20 mouse cellular contexts compared by ENCODE assay signal in genomic region chr19:12491636-12492035, GRCm38 (mm10). TPM values are rescaled to one million over a fixed set of nuclear protein-coding genes. Genes with fewer than 3 reads are reported as not detected.
DNase-seq lines count a peak whose midpoint lies in the region; ATAC-seq lines count a peak whose summit lies in the region.
"Had no signal": no experiment of that assay in that cellular context is flagged by ENCODE, and none has a peak within 500 bp of the region (broad histone marks: within the 10 kb centered on the region; RNA-seq: fewer than 3 reads in every experiment).

No protein-coding gene starts in this region.

- no peaks in the 10 kb centered on the region for H3K4me1 ChIP-seq in heart, embryonic 11.5 days (ENCODE audit: control insufficient read depth, insufficient read depth, low read length)
- peaks cover 100% of the 10 kb centered on the region for H3K4me1 ChIP-seq in midbrain, embryonic 10.5 days
- H3K4me1 ChIP-seq in midbrain, embryonic 15.5 days = peaks cover 49% of the 10 kb centered on the region
- peaks cover 93% of the 10 kb centered on the region for H3K4me1 ChIP-seq in hindbrain, embryonic 13.5 days (replicated peaks)
- H3K4me1 ChIP-seq in neural tube, embryonic 13.5 days (replicated peaks) = peaks cover 99% of the 10 kb centered on the region
- H3K4me1 ChIP-seq in limb, embryonic 10.5 days = peaks cover 19% of the 10 kb centered on the region

- no peak overlapping the region for H3K9ac ChIP-seq in heart, embryonic 11.5 days (ENCODE audit: low read depth, low read length)
- H3K9ac ChIP-seq in midbrain, embryonic 15.5 days = no peak overlapping the region
- 0 out of 2 replicates have a peak overlapping the region, but pooled peaks have one; percentile 20 for H3K9ac ChIP-seq in hindbrain, embryonic 13.5 days
- H3K9ac ChIP-seq in neural tube, embryonic 13.5 days = no peak overlapping the region
- H3K9ac ChIP-seq: embryonic facial prominence, embryonic 12.5 days; heart, embryonic 12.5 days; stomach, embryonic 15.5 days had no signal

- H3K27ac ChIP-seq in heart, embryonic 11.5 days (ENCODE audit: low read depth, low read length) = no peak overlapping the region
- H3K27ac ChIP-seq in midbrain, embryonic 10.5 days (replicated peaks) = peak overlapping the region; percentile 93
- H3K27ac ChIP-seq in midbrain, embryonic 15.5 days = no peak overlapping the region; the same call in 1 of the 2 replicates
- H3K27ac ChIP-seq in hindbrain, embryonic 13.5 days = peak overlapping the region; percentile 97
- peak overlapping the region; percentile 80 for H3K27ac ChIP-seq in neural tube, embryonic 13.5 days (replicated peaks)
- no peak overlapping the region for H3K27ac ChIP-seq in limb, embryonic 10.5 days
- H3K27ac ChIP-seq: embryonic facial prominence, embryonic 12.5 days; layer of hippocampus, adult 2 months; stomach, embryonic 15.5 days had no signal

- H3K27me3 ChIP-seq in heart, embryonic 11.5 days (ENCODE audit: control insufficient read depth, insufficient read depth, low read length) = no peaks in the 10 kb centered on the region
- no peaks in the 10 kb centered on the region for H3K27me3 ChIP-seq in midbrain, embryonic 10.5 days (ENCODE audit: low read depth, poor library complexity, severe bottlenecking)
- H3K27me3 ChIP-seq in midbrain, embryonic 15.5 days (replicated peaks) = no peaks in the 10 kb centered on the region
- H3K27me3 ChIP-seq in hindbrain, embryonic 13.5 days = no peaks in the 10 kb centered on the region
- H3K27me3 ChIP-seq in neural tube, embryonic 13.5 days = no peaks in the 10 kb centered on the region
- H3K27me3 ChIP-seq in limb, embryonic 10.5 days (ENCODE audit: low read depth, poor library complexity, severe bottlenecking) = no peaks in the 10 kb centered on the region
- H3K27me3 ChIP-seq: CH12.LX; embryonic facial prominence, embryonic 12.5 days; heart, embryonic 12.5 days; Patski; stomach, embryonic 15.5 days had no signal

- H3K36me3 ChIP-seq in heart, embryonic 11.5 days (ENCODE audit: control insufficient read depth, insufficient read depth, low read length) = no peaks in the 10 kb centered on the region
- H3K36me3 ChIP-seq in midbrain, embryonic 10.5 days = peaks cover 61% of the 10 kb centered on the region
- H3K36me3 ChIP-seq in midbrain, embryonic 15.5 days (replicated peaks) = peaks cover 12% of the 10 kb centered on the region
- peaks cover 23% of the 10 kb centered on the region for H3K36me3 ChIP-seq in hindbrain, embryonic 13.5 days
- H3K36me3 ChIP-seq in neural tube, embryonic 13.5 days = peaks cover 32% of the 10 kb centered on the region
- H3K36me3 ChIP-seq in limb, embryonic 10.5 days = peaks cover 4% of the 10 kb centered on the region; the same call in 1 of the 2 replicates
- H3K36me3 ChIP-seq: G1E had no signal

- ATAC-seq in heart, embryonic 11.5 days (replicated peaks; ENCODE audit: insufficient number of reproducible peaks, low FRiP score, low TSS enrichment) = no peak
- no peak for ATAC-seq in midbrain, embryonic 15.5 days (replicated peaks)
- ATAC-seq in hindbrain, embryonic 13.5 days (ENCODE audit: low FRiP score) = no peak
- ATAC-seq in neural tube, embryonic 13.5 days (ENCODE audit: low read depth) = no peak
- ATAC-seq: forebrain, embryonic 14.5 days; Patski had no signal

- WGBS in heart, embryonic 11.5 days (ENCODE audit: insufficient replicate concordance) = 85% methylated on average over 7 of the region's 7 CpGs
- 85% methylated on average over 7 of the region's 7 CpGs for WGBS in midbrain, embryonic 10.5 days
- WGBS in midbrain, embryonic 15.5 days = 86% methylated on average over 7 of the region's 7 CpGs
- WGBS in hindbrain, embryonic 13.5 days = 83% methylated on average over 7 of the region's 7 CpGs
- WGBS in neural tube, embryonic 13.5 days = 83% methylated on average over 7 of the region's 7 CpGs
- 93% methylated on average over 7 of the region's 7 CpGs for WGBS in limb, embryonic 10.5 days

- no peaks in the 10 kb centered on the region for H3K9me3 ChIP-seq in heart, embryonic 11.5 days (replicated peaks; ENCODE audit: control insufficient read depth, low read length)
- H3K9me3 ChIP-seq in midbrain, embryonic 10.5 days (replicated peaks) = no peaks in the 10 kb centered on the region
- no peaks in the 10 kb centered on the region for H3K9me3 ChIP-seq in midbrain, embryonic 15.5 days
- no peaks in the 10 kb centered on the region for H3K9me3 ChIP-seq in hindbrain, embryonic 13.5 days
- no peaks in the 10 kb centered on the region for H3K9me3 ChIP-seq in neural tube, embryonic 13.5 days
- H3K9me3 ChIP-seq in limb, embryonic 10.5 days (replicated peaks) = no peaks in the 10 kb centered on the region
- H3K9me3 ChIP-seq: embryonic facial prominence, embryonic 12.5 days; G1E; heart, embryonic 12.5 days; stomach, embryonic 15.5 days had no signal

- no peak overlapping the region for H3K4me3 ChIP-seq in heart, embryonic 11.5 days (ENCODE audit: low read depth, low read length)
- peak overlapping the region; percentile 96; the same call in 1 of the 2 replicates for H3K4me3 ChIP-seq in midbrain, embryonic 10.5 days
- no peak overlapping the region for H3K4me3 ChIP-seq in midbrain, embryonic 15.5 days
- no peak overlapping the region for H3K4me3 ChIP-seq in hindbrain, embryonic 13.5 days
- no peak overlapping the region for H3K4me3 ChIP-seq in neural tube, embryonic 13.5 days
- H3K4me3 ChIP-seq in limb, embryonic 10.5 days = no peak overlapping the region
- H3K4me3 ChIP-seq: embryonic facial prominence, embryonic 12.5 days; heart, embryonic 12.5 days; layer of hippocampus, adult 2 months; stomach, embryonic 15.5 days had no signal

- no peak overlapping the region for H3K4me2 ChIP-seq in heart, embryonic 11.5 days
- no peak overlapping the region for H3K4me2 ChIP-seq in midbrain, embryonic 15.5 days
- no peak overlapping the region for H3K4me2 ChIP-seq in hindbrain, embryonic 13.5 days
- H3K4me2 ChIP-seq in neural tube, embryonic 13.5 days = no peak overlapping the region
- H3K4me2 ChIP-seq: embryonic facial prominence, embryonic 12.5 days; heart, embryonic 12.5 days; stomach, embryonic 15.5 days had no signal

- DNase-seq in heart, adult 11 months = peak; percentile 87
- no peak for DNase-seq in midbrain, embryonic 10.5 days (ENCODE audit: low spot score)
- no peak for DNase-seq in limb, embryonic 10.5 days (ENCODE audit: low spot score)
- no peak for DNase-seq in B cell, adult 2 months
- DNase-seq: cerebellum, adult 11-12 months; heart, postnatal 14 days; kidney, adult 2 months; thymus, postnatal 25 days had no signal

RNA-seq across cellular contexts. Expression of gene Dtx4, which starts 9.6 kb away (rescaled TPM):
- 1.3 and 1.8 TPM in 2 replicates for polyA plus RNA-seq in heart, embryonic 11.5 days (2014; fragmentation: Nextera tagmentation; extraction: Ambion mirVana)
- 54.9 and 59.2 TPM in 2 replicates for polyA plus RNA-seq in midbrain, embryonic 10.5 days (2016; fragmentation: Nextera tagmentation; extraction: Ambion mirVana)
- 43.3 and 43.4 TPM in 2 replicates for polyA plus RNA-seq in midbrain, embryonic 15.5 days (2015; fragmentation: Nextera tagmentation; extraction: Ambion mirVana)
- 34.8 and 36.8 TPM in 2 replicates for polyA plus RNA-seq in hindbrain, embryonic 13.5 days (2015; fragmentation: Nextera tagmentation; extraction: Ambion mirVana)
- 34.2 and 35.5 TPM in 2 replicates for polyA plus RNA-seq in neural tube, embryonic 13.5 days (2015; fragmentation: Nextera tagmentation; extraction: Ambion mirVana)
- 1.8 and 2.3 TPM in 2 replicates for polyA plus RNA-seq in limb, embryonic 10.5 days (2016; fragmentation: Nextera tagmentation; extraction: Ambion mirVana)
- polyA plus RNA-seq: G1E had no signal

RNA-seq across cellular contexts. Expression of gene Mpeg1, which starts 31.1 kb away (rescaled TPM):
- polyA plus RNA-seq in heart, embryonic 11.5 days (2014; fragmentation: Nextera tagmentation; extraction: Ambion mirVana) = 0.28 and 0.56 TPM in 2 replicates
- 0.19 and 0.40 TPM in 2 replicates for polyA plus RNA-seq in midbrain, embryonic 10.5 days (2016; fragmentation: Nextera tagmentation; extraction: Ambion mirVana)
- polyA plus RNA-seq in midbrain, embryonic 15.5 days (2015; fragmentation: Nextera tagmentation; extraction: Ambion mirVana) = 0.62 and 0.73 TPM in 2 replicates
- 0.47 and 0.78 TPM in 2 replicates for polyA plus RNA-seq in hindbrain, embryonic 13.5 days (2015; fragmentation: Nextera tagmentation; extraction: Ambion mirVana)
- polyA plus RNA-seq in neural tube, embryonic 13.5 days (2015; fragmentation: Nextera tagmentation; extraction: Ambion mirVana) = 0.54 and 0.89 TPM in 2 replicates
- 0.05 and 0.08 TPM in 2 replicates for polyA plus RNA-seq in limb, embryonic 10.5 days (2016; fragmentation: Nextera tagmentation; extraction: Ambion mirVana)
- polyA plus RNA-seq: G1E had no signal

RNA-seq across cellular contexts. Expression of gene Fam111a, which starts 53.9 kb away (rescaled TPM):
- polyA plus RNA-seq in heart, embryonic 11.5 days (2014; fragmentation: Nextera tagmentation; extraction: Ambion mirVana) = 26.3 and 30.0 TPM in 2 replicates
- polyA plus RNA-seq in midbrain, embryonic 10.5 days (2016; fragmentation: Nextera tagmentation; extraction: Ambion mirVana) = 20.9 and 21.0 TPM in 2 replicates
- polyA plus RNA-seq in midbrain, embryonic 15.5 days (2015; fragmentation: Nextera tagmentation; extraction: Ambion mirVana) = 5.0 and 6.0 TPM in 2 replicates
- 7.8 and 8.0 TPM in 2 replicates for polyA plus RNA-seq in hindbrain, embryonic 13.5 days (2015; fragmentation: Nextera tagmentation; extraction: Ambion mirVana)
- 7.9 and 8.0 TPM in 2 replicates for polyA plus RNA-seq in neural tube, embryonic 13.5 days (2015; fragmentation: Nextera tagmentation; extraction: Ambion mirVana)
- polyA plus RNA-seq in limb, embryonic 10.5 days (2016; fragmentation: Nextera tagmentation; extraction: Ambion mirVana) = 11.5 and 15.4 TPM in 2 replicates

Comparison
In these comparisons a context has a peak if more than half of its experiments do, and no peak if none do; other contexts are left out.
1. H3K27ac ChIP-seq: peak in midbrain, embryonic 10.5 days (single experiment), hindbrain, embryonic 13.5 days (single experiment) and neural tube, embryonic 13.5 days (single experiment); none in heart, embryonic 11.5 days (single experiment), midbrain, embryonic 15.5 days (single experiment) and limb, embryonic 10.5 days (single experiment).
2. RNA of gene Dtx4, which starts 9.6 kb away (polyA plus RNA-seq): 54.9 to 59.2 TPM in midbrain, embryonic 10.5 days, 43.3 to 43.4 TPM in midbrain, embryonic 15.5 days, 34.8 to 36.8 TPM in hindbrain, embryonic 13.5 days and 34.2 to 35.5 TPM in neural tube, embryonic 13.5 days; 1.8 to 2.3 TPM in limb, embryonic 10.5 days and 1.3 to 1.8 TPM in heart, embryonic 11.5 days; every median in the first group is over 10 times any median in the second.